Mouse (Mus musculus) MEL (cell line): Measurements from ENCODE around the gene Ms4a8a. TPM values are rescaled to one million over a fixed set of nuclear protein-coding genes. Genes with fewer than 3 reads are reported as not detected.

ENCODE experiments used
- DNase-seq: peaks from one replicate; pipeline ENCODE4 v3.0.0; 2011; ENCODE audit warnings: low read depth, low spot score
- H3K27ac ChIP-seq: 2 replicates; pipeline ENCODE4 v1.5.1; 2012; ENCODE audit warnings: low read depth, mild to moderate bottlenecking, control low read depth, low read length, moderate library complexity; ENCODE audit not compliant: control insufficient read depth
- H3K27me3 ChIP-seq, 2 experiments: fragments of 150-350 bp in 1 of 2; sonication (generic) in 1 of 2; 2 replicates each; pipeline ENCODE4 v1.6.1; 2012; ENCODE audit warnings: low read length in 2 of 2, mild to moderate bottlenecking in 2 of 2, improper control_type of control experiment in 1 of 2, moderate library complexity in 1 of 2; ENCODE audit not compliant: insufficient read depth in 2 of 2, control insufficient read depth in 1 of 2
- H3K36me3 ChIP-seq, 2 experiments: 2 replicates each; pipeline ENCODE4 v1.6.1; 2012 to 2014; ENCODE audit warnings: low read length in 2 of 2, improper control_type of control experiment in 1 of 2, inconsistent platforms in 1 of 2, mild to moderate bottlenecking in 1 of 2; ENCODE audit not compliant: insufficient read depth in 2 of 2, control insufficient read depth in 1 of 2
- H3K4me1 ChIP-seq, 2 experiments: fragments of 150-350 bp in 1 of 2; sonication (generic) in 1 of 2; 2 replicates each; pipeline ENCODE4 v1.6.1; 2012; ENCODE audit warnings: low read length in 2 of 2, improper control_type of control experiment in 1 of 2, mild to moderate bottlenecking in 1 of 2; ENCODE audit not compliant: insufficient read depth in 2 of 2, control insufficient read depth in 1 of 2
- H3K4me3 ChIP-seq, 2 experiments: fragments of 150-350 bp in 1 of 2; sonication (generic) in 1 of 2; 2 replicates each; pipeline ENCODE4 v1.5.1; 2012; ENCODE audit warnings: low read depth in 2 of 2, low read length in 2 of 2, mild to moderate bottlenecking in 2 of 2, moderate library complexity in 2 of 2, control low read depth in 1 of 2, improper control_type of control experiment in 1 of 2; ENCODE audit not compliant: control insufficient read depth in 1 of 2, insufficient read depth in 1 of 2
- H3K79me2 ChIP-seq: 2 replicates; pipeline ENCODE4 v1.6.1; 2012; ENCODE audit warnings: mild to moderate bottlenecking, low read length, moderate library complexity; ENCODE audit not compliant: control insufficient read depth, poor library complexity, insufficient read depth
- H3K9ac ChIP-seq: 2 replicates; pipeline ENCODE4 v1.6.1; 2012; ENCODE audit warnings: low read depth, mild to moderate bottlenecking, control low read depth, low read length, moderate library complexity; ENCODE audit not compliant: control insufficient read depth, poor library complexity, severe bottlenecking
- H3K9me3 ChIP-seq: fragments of 150-350 bp; sonication (generic); replicated peaks from 2 replicates; pipeline ENCODE4 v1.6.1; 2012; ENCODE audit warnings: mild to moderate bottlenecking, low read length, improper control_type of control experiment, moderate library complexity; ENCODE audit not compliant: insufficient read depth
- CHD1 ChIP-seq: IDR thresholded peaks from 2 replicates; pipeline ENCODE4 v1.6.1; 2012; ENCODE audit warnings: low read depth, mild to moderate bottlenecking, inconsistent platforms, low read length, improper control_type of control experiment
- CTCF ChIP-seq, 3 experiments: IDR thresholded peaks in 2 of 3; conservative IDR thresholded peaks in 1 of 3; 2 replicates each; pipeline ENCODE4 v1.5.1; 2011 to 2012; ENCODE audit warnings: low read length in 3 of 3, low read depth in 2 of 3, mild to moderate bottlenecking in 2 of 3, improper control_type of control experiment in 1 of 3, inconsistent platforms in 1 of 3, mixed read lengths in 1 of 3, moderate library complexity in 1 of 3; ENCODE audit not compliant: control insufficient read depth in 1 of 3, insufficient read depth in 1 of 3, poor library complexity in 1 of 3, severe bottlenecking in 1 of 3
- GATA1 ChIP-seq: IDR thresholded peaks from 2 replicates; pipeline ENCODE4 v1.6.1; 2011; ENCODE audit warnings: low read depth, low read length, improper control_type of control experiment
- KAT2A ChIP-seq: conservative IDR thresholded peaks from 2 replicates; pipeline ENCODE4 v1.6.1; 2012; ENCODE audit warnings: low read depth, low read length, improper control_type of control experiment, inconsistent platforms
- MAZ ChIP-seq: IDR thresholded peaks from 2 replicates; pipeline ENCODE4 v1.6.1; 2012; ENCODE audit warnings: low read depth, mild to moderate bottlenecking, inconsistent platforms, low read length, improper control_type of control experiment
- MEF2A ChIP-seq: IDR thresholded peaks from 2 replicates; pipeline ENCODE4 v1.6.1; 2014; ENCODE audit warnings: low read depth, mild to moderate bottlenecking, inconsistent platforms, low read length, improper control_type of control experiment; ENCODE audit not compliant: poor library complexity, insufficient replicate concordance, severe bottlenecking; ENCODE audit errors: extremely low read depth
- MYC ChIP-seq: IDR thresholded peaks from 2 replicates; pipeline ENCODE4 v1.6.1; 2011; ENCODE audit warnings: low read depth, mild to moderate bottlenecking, low read length, improper control_type of control experiment, moderate library complexity
- NELFE ChIP-seq: IDR thresholded peaks from 2 replicates; pipeline ENCODE4 v1.6.1; 2011; ENCODE audit warnings: low read depth, low read length, improper control_type of control experiment
- NRF1 ChIP-seq: IDR thresholded peaks from 2 replicates; pipeline ENCODE4 v1.6.1; 2014; ENCODE audit warnings: low read depth, mild to moderate bottlenecking, inconsistent platforms, low read length, improper control_type of control experiment, moderate library complexity; ENCODE audit not compliant: poor library complexity, insufficient read depth, severe bottlenecking
- POLR2A ChIP-seq, 2 experiments: IDR thresholded peaks; 2 replicates each; pipeline ENCODE4 v1.6.1; 2011 to 2012; ENCODE audit warnings: low read length in 2 of 2, mild to moderate bottlenecking in 2 of 2, control low read depth in 1 of 2, improper control_type of control experiment in 1 of 2, low read depth in 1 of 2, moderate library complexity in 1 of 2; ENCODE audit not compliant: control insufficient read depth in 1 of 2, insufficient read depth in 1 of 2, poor library complexity in 1 of 2
- SMC3 ChIP-seq: IDR thresholded peaks from 2 replicates; pipeline ENCODE4 v1.6.1; 2011; ENCODE audit warnings: low read depth, low read length, improper control_type of control experiment
- TAL1 ChIP-seq: IDR thresholded peaks from 2 replicates; pipeline ENCODE4 v1.6.1; 2012; ENCODE audit warnings: mild to moderate bottlenecking, inconsistent platforms, low read length, moderate library complexity, mixed read lengths
- TCF12 ChIP-seq: IDR thresholded peaks from 2 replicates; pipeline ENCODE4 v1.6.1; 2014; ENCODE audit warnings: low read depth, mild to moderate bottlenecking, inconsistent platforms, low read length, improper control_type of control experiment, moderate library complexity
- USF1 ChIP-seq: IDR thresholded peaks from 2 replicates; pipeline ENCODE4 v1.6.1; 2014; ENCODE audit warnings: low read depth, mild to moderate bottlenecking, inconsistent platforms, low read length, improper control_type of control experiment, moderate library complexity
- USF2 ChIP-seq, 2 experiments: IDR thresholded peaks; 2 replicates each; pipeline ENCODE4 v1.6.1; 2011 to 2012; ENCODE audit warnings: improper control_type of control experiment in 2 of 2, low read length in 2 of 2, borderline replicate concordance in 1 of 2, inconsistent platforms in 1 of 2, low read depth in 1 of 2, mild to moderate bottlenecking in 1 of 2; ENCODE audit not compliant: insufficient read depth in 1 of 2
- ZKSCAN1 ChIP-seq: IDR thresholded peaks from 2 replicates; pipeline ENCODE4 v1.6.1; 2012; ENCODE audit warnings: low read depth, mild to moderate bottlenecking, inconsistent platforms, low read length, improper control_type of control experiment, moderate library complexity
- polyA plus RNA-seq, 2 experiments: library from polyadenylated mRNA; stranded (reverse) in 1 of 2; unstranded in 1 of 2; fragments of >175 nt in 1 of 2; fragments of >200 nt in 1 of 2; gene quantifications; 2 replicates each; pipeline versions ENCODE4 v1.2.1 to v1.2.4; 2012; ENCODE audit warnings: low replicate concordance in 2 of 2, low read depth in 1 of 2; ENCODE audit not compliant: insufficient read length in 2 of 2, insufficient read depth in 1 of 2, missing spikeins in 1 of 2
- total RNA-seq: library from RNA; depleted of rRNA; stranded (reverse); fragments of 300-350 nt; gene quantifications from 2 replicates; pipeline ENCODE4 v1.2.3, GENCODE M21; 2012

Gene Ms4a8a
- total and polyA plus RNA-seq, 3 experiments, result not detected

DNA sequence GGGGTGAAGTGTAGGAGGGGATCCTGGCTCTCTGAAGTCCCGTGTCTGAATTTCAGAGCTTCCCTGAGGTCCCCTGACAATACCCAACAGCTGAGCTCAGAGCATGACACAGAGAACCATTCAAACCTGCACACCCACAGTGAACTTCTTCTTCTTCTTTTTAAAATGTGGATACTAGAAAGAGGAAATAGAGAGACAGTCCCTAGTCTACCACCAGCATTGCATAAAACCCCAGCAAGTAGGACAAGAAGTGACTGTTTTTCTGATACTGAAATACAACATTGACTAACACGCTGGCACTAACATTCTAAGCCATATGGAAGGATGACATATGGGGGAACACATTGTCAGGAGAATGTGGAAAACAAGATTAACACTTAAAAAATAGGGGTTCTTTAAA lies 38.4 kb upstream of the Ms4a8a start:
- H3K27ac ChIP-seq, result no peak overlapping the region
- no peak for DNase-seq

DNA sequence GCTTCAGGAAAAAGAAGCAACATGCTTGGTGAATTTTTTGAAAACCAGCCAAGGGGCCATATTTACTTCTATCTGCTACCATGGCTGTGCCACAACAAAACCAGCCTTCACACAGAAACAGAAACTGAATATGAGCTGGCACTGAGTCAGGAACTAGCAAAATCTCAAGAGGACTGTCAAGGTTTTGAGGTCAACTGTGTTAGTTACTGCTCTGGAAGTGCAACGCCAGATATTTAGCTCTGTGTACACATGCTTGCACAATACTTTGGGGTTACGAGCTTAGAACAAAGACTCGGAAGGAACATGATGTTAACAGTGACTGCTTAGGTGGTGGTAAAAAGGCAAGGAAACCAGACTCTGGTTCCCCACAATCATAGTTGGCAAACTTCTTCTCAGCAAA lies 26.8 kb upstream of the Ms4a8a start:
- Histone ChIP-seq H3K27me3 (0 out of 4 replicates have a peak, but pooled peaks cover 0 to 1% of the 10 kb centered on the region in 2 experiments), H3K27ac (no peak overlapping the region), H3K4me3 (no peak overlapping the region), H3K9me3 (no peaks in the 10 kb centered on the region), H3K79me2 (no peaks in the 10 kb centered on the region), H3K9ac (no peak overlapping the region), H3K36me3 (no peaks in the 10 kb centered on the region), H3K4me1 (no peaks in the 10 kb centered on the region)
- no peak for DNase-seq
- TF ChIP-seq CTCF (IDR thresholded peaks at IDR 0.05 in 2 of 3, conservative IDR thresholded peaks at IDR 0.05 in 1 of 3; ENCODE audit: control insufficient read depth in 1 of 3, insufficient read depth in 1 of 3, low read depth in 2 of 3, low read length in 3 of 3, poor library complexity in 1 of 3, severe bottlenecking in 1 of 3), result no peak
- TF ChIP-seq KAT2A, result no peak
- TF ChIP-seq CHD1, result no peak
- no peak for TF ChIP-seq POLR2A (IDR thresholded peaks at IDR 0.05; ENCODE audit: control insufficient read depth in 1 of 2, insufficient read depth in 1 of 2, low read depth in 1 of 2, low read length in 2 of 2, poor library complexity in 1 of 2)
- no peak for TF ChIP-seq GATA1
- no peak for TF ChIP-seq TCF12
- no peak for TF ChIP-seq USF1
- no peak for TF ChIP-seq ZKSCAN1
- TF ChIP-seq MAZ, result no peak
- no peak for TF ChIP-seq NRF1
- no peak for TF ChIP-seq SMC3
- TF ChIP-seq TAL1, result no peak
- TF ChIP-seq MYC, result no peak
- no peak for TF ChIP-seq USF2 (IDR thresholded peaks at IDR 0.05; ENCODE audit: borderline replicate concordance in 1 of 2, insufficient read depth in 1 of 2, low read depth in 1 of 2, low read length in 2 of 2)
- no peak for TF ChIP-seq NELFE

More for the DNA sequence above, 38.4 kb upstream of the Ms4a8a start:
- Histone ChIP-seq H3K4me3 (no peak overlapping the region), H3K36me3 (no peaks in the 10 kb centered on the region), H3K4me1 (no peaks in the 10 kb centered on the region), H3K9me3 (no peaks in the 10 kb centered on the region), H3K79me2 (no peaks in the 10 kb centered on the region), H3K27me3 (no peaks in the 10 kb centered on the region; a peak in 1 of 4 replicates)
- TF ChIP-seq MEF2A, result no peak
- TF ChIP-seq ZKSCAN1, result no peak
- TF ChIP-seq, all 39 proteins: peak for 0
- no peak overlapping the region for H3K9ac ChIP-seq
